Mouse (Mus musculus) embryonic facial prominence, embryonic 11.5 days (tissue): ENCODE results near the gene Lats1. TPM values are rescaled to one million over a fixed set of nuclear protein-coding genes. Genes with fewer than 3 reads are reported as not detected.

Experiments
- ATAC-seq: fragments of 200-750 bp; cut with Nextera tagmentation; replicated peaks from 2 replicates; pipeline ENCODE4 v1.8.0; 2017; ENCODE audit warnings: low read depth; ENCODE audit not compliant: insufficient number of reproducible peaks, low FRiP score, low TSS enrichment
- DNase-seq: peaks from one replicate; pipeline ENCODE4 v3.0.0-alpha.2; 2015; ENCODE audit warnings: low spot score
- H3K27ac ChIP-seq: fragments of 300-500 bp; sonication (generic); replicated peaks from 2 replicates; pipeline ENCODE4 v1.5.1; 2014; ENCODE audit warnings: mild to moderate bottlenecking, low read depth, low read length, control low read depth
- H3K27me3 ChIP-seq: fragments of 300-500 bp; sonication (generic); 2 replicates; pipeline ENCODE4 v1.6.1; 2014; ENCODE audit warnings: mild to moderate bottlenecking, low read length, moderate library complexity, mixed read lengths; ENCODE audit not compliant: control insufficient read depth, insufficient read depth
- H3K36me3 ChIP-seq: fragments of 300-500 bp; sonication (generic); replicated peaks from 2 replicates; pipeline ENCODE4 v1.6.1; 2014; ENCODE audit warnings: low read depth, mild to moderate bottlenecking, low read length, moderate library complexity, mixed read lengths; ENCODE audit not compliant: control insufficient read depth, insufficient read depth
- H3K4me1 ChIP-seq: fragments of 300-500 bp; sonication (generic); 2 replicates; pipeline ENCODE4 v1.6.1; 2014; ENCODE audit warnings: low read length, mixed read lengths; ENCODE audit not compliant: control insufficient read depth, insufficient read depth
- H3K4me2 ChIP-seq: fragments of 300-500 bp; sonication (generic); 2 replicates; pipeline ENCODE4 v1.6.1; 2014; ENCODE audit warnings: low read depth, mild to moderate bottlenecking, control low read depth, low read length, moderate library complexity
- H3K4me3 ChIP-seq: fragments of 300-500 bp; sonication (generic); 2 replicates; pipeline ENCODE4 v1.5.1; 2014; ENCODE audit warnings: low read depth, low read length, control low read depth
- H3K9ac ChIP-seq: fragments of 300-500 bp; sonication (generic); replicated peaks from 2 replicates; pipeline ENCODE4 v1.6.1; 2014; ENCODE audit warnings: mild to moderate bottlenecking, control low read depth, low read length
- H3K9me3 ChIP-seq: fragments of 300-500 bp; sonication (generic); replicated peaks from 2 replicates; pipeline ENCODE4 v1.6.1; 2016; ENCODE audit warnings: mild to moderate bottlenecking, low read length, inconsistent platforms, mixed read lengths; ENCODE audit not compliant: control insufficient read depth
- WGBS: fragments of 180-500 bp; shearing (Covaris S2); extraction: QIAGEN DNeasy Blood & Tissue Kit; methylation state at CpG from one replicate; pipeline ENCODE4 v1.1.7; 2014; 5-methylcytosine and 5-hydroxymethylcytosine counted together
- polyA plus RNA-seq: library from polyadenylated mRNA; unstranded; fragments of >200 nt; fragmentation: Nextera tagmentation; extraction: Ambion mirVana; gene quantifications from 2 replicates; pipeline ENCODE4 v1.2.1, GENCODE M21; 2014

Lats1 gene
- polyA plus RNA-seq, 1 experiment from 2014 or later: 11.4 TPM

DNA sequence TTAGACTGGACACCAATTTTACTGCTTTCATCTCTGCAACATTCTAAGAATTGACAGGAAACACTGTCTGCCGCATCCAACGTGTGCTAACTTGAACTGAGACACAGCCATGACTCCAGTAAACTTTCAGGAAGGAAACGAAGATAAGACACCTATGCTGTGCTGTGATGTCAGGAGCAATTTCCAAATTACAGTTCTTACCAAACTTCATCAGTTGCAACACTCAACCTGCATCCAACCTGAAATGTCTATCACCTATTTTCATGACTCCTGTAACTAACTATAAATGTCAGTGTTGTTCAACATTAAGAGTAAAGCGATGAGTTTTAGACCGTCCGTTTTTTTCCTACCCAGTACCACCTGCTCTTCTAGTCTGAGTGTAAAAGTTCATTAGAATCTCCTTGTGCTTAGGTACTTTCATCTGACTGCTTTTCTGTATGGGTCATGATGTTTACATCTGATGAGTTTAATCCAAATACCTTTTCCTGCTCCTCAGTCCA is 16.9 kb upstream of the Lats1 start:
- Histone ChIP-seq H3K9ac (peak overlapping the region; percentile 89), H3K36me3 (no peaks in the 10 kb centered on the region), H3K4me1 (no peaks in the 10 kb centered on the region), H3K27me3 (no peaks in the 10 kb centered on the region), H3K27ac (no peak overlapping the region), H3K4me2 (peak overlapping the region; percentile 80), H3K9me3 (no peaks in the 10 kb centered on the region), H3K4me3 (peak overlapping the region; percentile 82)
- DNase-seq (no peak), ATAC-seq (no peak)
- WGBS: 68% methylated on average over 6 of the region's 6 CpGs

DNA sequence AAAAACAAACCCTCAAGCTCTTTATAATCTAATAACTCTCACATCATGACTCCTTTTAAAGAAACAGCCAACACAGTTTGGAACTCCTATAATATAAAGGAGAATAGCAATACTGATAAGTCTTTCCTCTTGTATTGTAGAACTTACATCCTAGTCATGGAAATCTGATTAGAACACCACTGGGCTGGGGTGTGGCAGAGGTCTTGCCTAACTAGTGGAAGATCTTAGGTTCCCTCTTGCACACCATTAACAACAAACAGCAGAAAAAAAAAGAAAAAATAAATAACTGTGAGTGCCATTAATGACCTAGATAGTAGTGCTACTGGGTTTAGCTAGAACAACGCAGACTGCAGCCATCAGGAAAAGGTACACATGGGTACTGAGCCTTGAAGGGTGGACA is 16.1 kb upstream of the Lats1 start:
- Histone ChIP-seq H3K36me3 (no peaks in the 10 kb centered on the region), H3K9me3 (no peaks in the 10 kb centered on the region), H3K4me3 (no peak overlapping the region), H3K27me3 (no peaks in the 10 kb centered on the region), H3K4me2 (no peak overlapping the region), H3K27ac (no peak overlapping the region), H3K4me1 (no peaks in the 10 kb centered on the region), H3K9ac (no peak overlapping the region)
- no peak for ATAC-seq
- 79% methylated on average over 1 of the region's 1 CpGs for WGBS
- no peak for DNase-seq

DNA sequence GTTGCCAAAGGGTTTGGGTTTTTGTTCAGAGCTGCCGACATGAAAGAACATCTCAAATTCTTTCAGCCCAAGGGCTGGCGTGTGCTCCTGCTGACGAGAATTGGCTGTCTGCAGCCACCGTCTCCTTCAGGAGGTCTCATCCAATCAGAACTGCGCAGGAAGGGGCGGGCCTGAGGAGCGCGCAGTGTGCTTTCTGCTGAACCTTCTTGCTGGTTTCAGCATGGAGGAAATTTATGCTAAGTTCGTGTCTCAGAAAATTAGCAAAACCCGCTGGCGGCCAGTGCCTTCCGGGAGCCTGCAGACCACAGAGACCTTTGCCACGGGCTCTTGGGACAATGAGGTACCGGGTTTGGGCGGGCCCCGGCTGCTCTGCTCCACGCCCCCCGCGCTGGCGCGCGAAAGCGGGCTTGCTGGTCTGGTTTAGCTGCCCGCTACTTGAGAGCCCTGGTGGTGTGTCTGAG is 13.6 kb upstream of the Lats1 start, which contains the start of gene Nup43:
TSS of gene Nup43 (plus strand) at position 162 of the 461 bp plus-strand sequence.
- WGBS: 0% methylated on average over 24 of the region's 24 CpGs
- H3K27ac ChIP-seq: peak within 1 kb of the TSS; percentile 73
- ATAC-seq: peak; percentile 76
- H3K27me3 ChIP-seq: no peaks in the 10 kb centered on the region
- peak; percentile 95 for DNase-seq
- no peaks in the 10 kb centered on the region for H3K4me1 ChIP-seq
- no peaks in the 10 kb centered on the region for H3K36me3 ChIP-seq
- peak within 1 kb of the TSS; percentile 87 for H3K4me3 ChIP-seq
- H3K9ac ChIP-seq: peak within 1 kb of the TSS; percentile 67
- peak within 1 kb of the TSS; percentile 66 for H3K4me2 ChIP-seq
- H3K9me3 ChIP-seq: no peaks in the 10 kb centered on the region

DNA sequence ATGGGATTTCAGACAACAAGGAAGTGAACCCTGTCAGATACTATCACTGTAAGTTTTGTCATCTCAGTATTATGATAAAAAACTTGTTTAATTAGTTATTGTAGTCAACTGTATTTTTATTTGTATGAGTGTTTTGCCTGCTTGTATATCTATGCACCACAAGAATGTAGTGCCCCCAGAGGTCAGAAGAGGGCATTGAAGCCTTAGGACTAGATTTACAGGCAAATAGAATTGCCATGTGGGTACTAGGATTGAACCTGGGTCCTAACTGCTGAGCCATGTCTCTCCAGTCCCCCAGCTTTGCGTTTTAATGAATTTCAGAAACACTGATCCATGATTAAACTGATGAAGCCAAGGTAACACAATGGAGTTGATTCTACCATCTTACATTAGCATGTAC is 7.3 kb upstream of the Lats1 start:
- no peaks in the 10 kb centered on the region for H3K4me1 ChIP-seq
- no peak overlapping the region for H3K9ac ChIP-seq
- H3K4me2 ChIP-seq: no peak overlapping the region
- no peaks in the 10 kb centered on the region for H3K27me3 ChIP-seq
- ATAC-seq (no peak), DNase-seq (peak; percentile 56)
- 94% methylated on average over 1 of the region's 1 CpGs for WGBS
- no peak overlapping the region for H3K4me3 ChIP-seq
- H3K9me3 ChIP-seq: no peaks in the 10 kb centered on the region
- H3K36me3 ChIP-seq: peaks cover 6% of the 10 kb centered on the region
- H3K27ac ChIP-seq: no peak overlapping the region

DNA sequence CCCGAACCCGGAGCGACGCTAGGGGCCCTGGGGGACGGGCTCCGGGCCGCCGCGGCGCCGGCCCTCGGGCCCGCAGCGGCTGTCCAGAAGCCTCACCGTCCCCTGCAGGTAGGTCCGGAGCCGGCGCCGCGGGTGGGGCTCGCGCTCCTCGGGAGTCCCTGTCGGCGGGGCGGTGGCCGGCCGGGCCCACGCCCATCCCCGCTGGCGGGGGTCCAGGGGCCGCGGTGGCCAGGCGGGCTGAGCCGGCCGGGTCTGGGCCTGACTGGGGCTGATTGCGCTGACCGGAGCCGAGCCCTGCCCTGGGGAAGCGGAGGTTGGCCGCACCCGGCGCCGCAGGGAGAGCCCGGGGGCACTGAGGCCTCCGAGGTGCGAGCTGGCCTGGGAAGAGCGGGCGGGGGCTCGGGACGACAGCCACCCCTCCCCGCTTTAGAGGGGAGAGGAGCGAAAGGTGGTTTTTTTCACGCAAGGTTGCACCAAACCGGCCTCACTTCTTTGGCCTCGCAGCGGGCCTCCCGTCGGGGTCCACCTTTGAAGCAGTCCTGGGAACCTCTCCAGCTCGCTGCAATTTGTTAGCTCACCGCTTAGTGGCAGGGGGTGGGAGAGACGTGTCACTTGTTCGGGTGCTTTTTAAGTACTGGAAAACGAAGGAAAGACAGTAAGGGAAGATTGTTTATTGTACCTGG is 470 bp downstream of the Lats1 start:
- peak; percentile 76 for DNase-seq
- H3K27ac ChIP-seq: peak overlapping the region; percentile 97
- H3K4me3 ChIP-seq: peak overlapping the region; percentile 90
- H3K27me3 ChIP-seq: no peaks in the 10 kb centered on the region
- H3K4me1 ChIP-seq: peaks cover 2% of the 10 kb centered on the region; the same call in 1 of the 2 replicates
- peak overlapping the region; percentile 99 for H3K9ac ChIP-seq
- H3K36me3 ChIP-seq: peaks cover 3% of the 10 kb centered on the region
- peak; percentile 84 for ATAC-seq
- peak overlapping the region; percentile 53 for H3K4me2 ChIP-seq
- WGBS: 0% methylated on average over 48 of the region's 64 CpGs
- no peaks in the 10 kb centered on the region for H3K9me3 ChIP-seq

DNA sequence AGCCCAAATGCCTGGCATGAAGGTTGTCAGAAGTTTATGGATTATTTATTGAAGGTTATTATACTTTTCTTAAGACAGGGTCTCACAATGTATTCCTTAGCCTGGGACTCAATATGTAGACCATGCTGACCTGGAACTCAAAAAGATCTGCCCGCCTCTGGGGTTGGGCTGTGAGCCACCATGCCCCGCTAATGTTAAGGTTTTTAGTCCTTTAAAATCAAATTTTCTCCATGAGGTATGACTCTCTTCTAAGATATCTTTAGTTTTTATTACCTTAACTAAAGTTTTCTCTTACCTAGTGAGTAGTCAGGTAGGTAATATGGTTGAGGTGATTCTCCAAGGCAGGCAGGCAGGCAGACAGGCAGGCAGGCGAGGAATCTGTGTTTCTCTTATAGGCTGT is 1.2 kb downstream of the Lats1 start:
- WGBS: 59% methylated on average over 3 of the region's 3 CpGs
- peak overlapping the region; percentile 53 for H3K4me2 ChIP-seq
- no peaks in the 10 kb centered on the region for H3K27me3 ChIP-seq
- peaks cover 2% of the 10 kb centered on the region; the same call in 1 of the 2 replicates for H3K4me1 ChIP-seq
- H3K9me3 ChIP-seq: no peaks in the 10 kb centered on the region
- ATAC-seq (no peak), DNase-seq (no peak)
- H3K36me3 ChIP-seq: no peaks in the 10 kb centered on the region; the same call in none of the 2 replicates
- no peak overlapping the region for H3K27ac ChIP-seq
- H3K9ac ChIP-seq: no peak overlapping the region
- H3K4me3 ChIP-seq: peak overlapping the region; percentile 90

DNA sequence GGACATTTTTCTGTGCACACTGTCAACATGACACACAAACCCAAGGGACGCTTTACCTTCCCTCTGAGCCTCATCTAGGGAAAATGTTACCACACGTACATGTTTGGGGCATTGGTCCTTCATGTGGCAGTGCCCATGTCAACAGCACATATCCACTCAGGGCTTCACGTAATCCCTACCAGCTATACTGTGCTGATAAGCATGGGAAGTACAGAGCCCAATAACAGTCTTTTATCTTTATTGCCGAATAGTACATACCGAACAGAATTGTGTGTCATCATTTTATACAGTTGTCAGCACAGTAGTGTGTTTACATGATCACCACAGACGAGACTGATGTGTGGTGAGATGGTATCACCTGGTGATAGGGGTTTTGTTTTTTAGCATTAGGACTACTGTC is 5.9 kb downstream of the Lats1 start:
- DNase-seq: no peak
- WGBS: 93% methylated on average over 6 of the region's 6 CpGs
- peaks cover 2% of the 10 kb centered on the region; the same call in 1 of the 2 replicates for H3K4me1 ChIP-seq
- ATAC-seq: no peak
- H3K27me3 ChIP-seq: no peaks in the 10 kb centered on the region
- no peak overlapping the region for H3K4me2 ChIP-seq
- no peak overlapping the region for H3K27ac ChIP-seq
- no peak overlapping the region for H3K9ac ChIP-seq
- H3K9me3 ChIP-seq: no peaks in the 10 kb centered on the region
- no peak overlapping the region for H3K4me3 ChIP-seq
- H3K36me3 ChIP-seq: no peaks in the 10 kb centered on the region; the same call in 1 of the 2 replicates

DNA sequence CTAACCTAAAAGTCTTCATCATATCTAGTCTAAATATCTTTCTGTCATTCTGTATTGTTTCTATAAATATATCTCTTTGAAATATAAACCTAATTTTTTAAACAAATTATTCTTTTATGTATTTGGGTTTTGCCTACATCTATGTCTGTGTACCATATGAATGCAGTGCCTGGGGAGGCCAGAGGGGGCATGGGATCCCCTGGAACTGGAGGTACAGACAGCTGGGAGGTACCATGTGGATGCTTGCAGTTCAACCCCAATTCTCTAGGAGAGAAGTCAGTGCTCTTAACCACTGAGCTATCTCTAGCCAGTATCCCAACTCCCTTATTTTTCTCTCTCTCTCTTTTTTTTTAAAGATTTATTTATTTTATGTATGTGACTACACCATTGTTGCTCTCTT is 14.3 kb downstream of the Lats1 start:
- no peak overlapping the region for H3K27ac ChIP-seq
- DNase-seq: no peak
- no peak overlapping the region for H3K4me2 ChIP-seq
- no peak for ATAC-seq
- H3K9ac ChIP-seq: no peak overlapping the region
- H3K4me1 ChIP-seq: no peaks in the 10 kb centered on the region
- H3K36me3 ChIP-seq: no peaks in the 10 kb centered on the region; the same call in none of the 2 replicates
- H3K27me3 ChIP-seq: no peaks in the 10 kb centered on the region
- H3K9me3 ChIP-seq: no peaks in the 10 kb centered on the region
- H3K4me3 ChIP-seq: no peak overlapping the region
